Mouse (Mus musculus) C2C12 (cell line): ENCODE measurements around the gene Dock4. TPM values are rescaled to one million over a fixed set of nuclear protein-coding genes. Genes with fewer than 3 reads are reported as not detected.

Experiments used
- H3K27me3 ChIP-seq: one replicate; pipeline ENCODE4 v1.6.1; 2011; ENCODE audit not compliant: control insufficient read depth, insufficient read depth, insufficient read length
- H3K36me3 ChIP-seq: one replicate; pipeline ENCODE4 v1.6.1; 2011; ENCODE audit not compliant: control insufficient read depth, insufficient read depth
- H3K4me3 ChIP-seq: one replicate; pipeline ENCODE4 v1.5.1; 2011; ENCODE audit warnings: mild to moderate bottlenecking, control low read depth; ENCODE audit not compliant: poor library complexity, insufficient read depth, severe bottlenecking
- H3K79me2 ChIP-seq: one replicate; pipeline ENCODE4 v1.6.1; 2011; ENCODE audit not compliant: control insufficient read depth, insufficient read depth
- H3K79me3 ChIP-seq: one replicate; pipeline ENCODE4 v1.6.1; 2011; ENCODE audit warnings: low read depth, control low read depth
- H3ac ChIP-seq: one replicate; pipeline ENCODE3; 2011; ENCODE audit warnings: low read depth; ENCODE audit not compliant: control insufficient read depth, insufficient read length
- CEBPB ChIP-seq: IDR thresholded peaks from one replicate; pipeline ENCODE4 v1.6.1; 2011; ENCODE audit warnings: low read depth, mild to moderate bottlenecking, control low read depth, moderate library complexity
- CTCF ChIP-seq: IDR thresholded peaks from one replicate; pipeline ENCODE4 v1.5.1; 2011; ENCODE audit not compliant: control insufficient read depth, insufficient read depth, insufficient read length
- FOSL1 ChIP-seq: IDR thresholded peaks from one replicate; pipeline ENCODE4 v1.8.0; 2011; ENCODE audit warnings: mild to moderate bottlenecking, low read length; ENCODE audit not compliant: poor library complexity, insufficient read depth, severe bottlenecking
- MAX ChIP-seq: IDR thresholded peaks from one replicate; pipeline ENCODE4 v1.6.1; 2011; ENCODE audit warnings: mild to moderate bottlenecking, control low read depth
- MYOD1 ChIP-seq: IDR thresholded peaks from one replicate; pipeline ENCODE4 v1.6.1; 2011; ENCODE audit warnings: low read depth; ENCODE audit not compliant: control insufficient read depth, insufficient read length
- MYOG ChIP-seq: IDR thresholded peaks from one replicate; pipeline ENCODE4 v1.6.1; 2011; ENCODE audit not compliant: control insufficient read depth, insufficient read length; ENCODE audit errors: extremely low read depth
- USF1 ChIP-seq: IDR thresholded peaks from one replicate; pipeline ENCODE4 v1.6.1; 2011; ENCODE audit warnings: low read depth, mild to moderate bottlenecking, control low read depth, moderate library complexity
- polyA plus RNA-seq: library from polyadenylated mRNA; unstranded; fragments of >200 nt; fragmentation: generic; extraction: Trizol; gene quantifications from one replicate; pipeline ENCODE4 v1.2.1, GENCODE M21; 2012; ENCODE audit warnings: missing spikeins

The Dock4 gene
- polyA plus RNA-seq, 1 experiment = 0.80 TPM

DNA sequence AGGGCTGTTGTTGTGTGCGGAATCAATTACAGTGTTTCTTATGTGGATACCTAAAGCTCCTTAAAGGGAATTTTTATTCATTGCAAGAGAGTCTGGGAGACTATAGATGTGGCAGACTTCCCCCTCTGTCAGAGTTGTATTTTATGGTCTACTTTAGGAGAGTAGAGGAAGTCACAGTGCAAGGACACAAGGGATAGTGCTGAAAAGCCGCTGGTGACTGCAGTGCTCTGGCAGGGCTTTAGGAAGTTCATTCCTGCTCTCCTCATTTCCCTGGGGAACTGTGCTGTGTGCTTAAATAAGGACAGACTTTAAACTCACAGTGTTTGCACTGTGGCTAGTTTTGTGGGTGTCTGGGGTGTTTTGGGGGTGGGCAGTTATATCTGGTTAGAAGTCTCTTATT lies 118.5 kb downstream of the Dock4 start:
- H3K36me3 ChIP-seq = no peaks in the 10 kb centered on the region
- TF ChIP-seq USF1 (no peak), FOSL1 (no peak), MYOG (no peak)
- no peaks in the 10 kb centered on the region for H3K79me3 ChIP-seq
- no peaks in the 10 kb centered on the region for H3K27me3 ChIP-seq
- H3K4me3 ChIP-seq = no peak overlapping the region
- no peaks in the 10 kb centered on the region for H3K79me2 ChIP-seq
- no peak overlapping the region for H3ac ChIP-seq

GRCm38 (mm10) chr12:40568365-40568885 lies 122.7 kb downstream of the Dock4 start:
- no peak overlapping the region for H3ac ChIP-seq
- H3K27me3 ChIP-seq = no peaks in the 10 kb centered on the region
- no peaks in the 10 kb centered on the region for H3K36me3 ChIP-seq
- no peak for TF ChIP-seq USF1
- H3K79me3 ChIP-seq = no peaks in the 10 kb centered on the region
- no peaks in the 10 kb centered on the region for H3K79me2 ChIP-seq
- no peak overlapping the region for H3K4me3 ChIP-seq

DNA sequence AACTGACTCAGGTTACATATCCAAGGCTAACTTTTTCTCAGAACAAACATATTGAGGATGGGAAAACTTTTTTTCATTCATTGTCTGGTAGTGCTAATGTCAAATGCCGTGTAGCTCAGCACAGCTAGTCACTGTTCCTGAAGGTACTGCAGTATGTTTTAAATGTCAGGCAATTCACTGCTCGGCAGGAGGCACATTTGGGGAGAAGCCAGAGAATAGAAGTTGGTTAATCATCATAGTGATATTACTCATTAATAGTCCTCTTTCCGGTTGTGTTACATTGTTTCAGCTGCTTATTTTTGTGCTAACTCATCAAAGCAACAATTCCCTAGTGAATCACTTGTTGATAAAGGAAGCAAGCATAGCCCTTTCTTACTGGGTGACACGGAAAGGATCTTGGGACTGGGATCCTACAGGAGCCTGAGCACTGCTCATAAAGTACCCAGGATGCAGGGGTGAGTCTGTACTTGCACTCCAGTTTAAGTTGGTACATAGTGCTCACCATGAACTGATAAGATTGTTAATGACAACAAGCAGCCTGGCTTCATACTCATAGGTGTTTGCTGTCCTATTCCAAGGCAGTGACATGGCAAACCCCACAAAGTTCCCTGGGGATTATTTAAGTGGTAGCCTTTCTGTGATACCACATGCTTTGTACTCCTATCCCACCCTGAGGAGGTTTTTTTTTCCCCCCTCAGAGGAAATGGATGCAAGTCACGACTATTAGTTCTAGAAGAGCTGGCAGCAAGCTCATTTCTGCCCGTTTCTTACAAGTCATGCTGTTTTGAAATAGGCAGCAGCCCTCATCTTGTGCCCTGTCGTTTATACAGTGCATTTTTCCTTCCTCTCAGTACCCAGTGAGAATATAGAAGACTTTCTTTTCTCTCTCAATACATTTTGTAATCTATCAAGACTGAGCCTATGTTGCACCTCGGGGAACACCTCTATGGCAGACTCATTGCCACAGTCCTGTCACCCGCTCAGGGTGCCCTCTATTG lies 123.5 kb downstream of the Dock4 start:
- Histone ChIP-seq H3K36me3 (no peaks in the 10 kb centered on the region), H3ac (no peak overlapping the region), H3K79me2 (no peaks in the 10 kb centered on the region), H3K79me3 (no peaks in the 10 kb centered on the region), H3K4me3 (no peak overlapping the region), H3K27me3 (no peaks in the 10 kb centered on the region)
- no peak for TF ChIP-seq CEBPB
- no peak for TF ChIP-seq MYOG
- TF ChIP-seq USF1 = no peak
- TF ChIP-seq CTCF = no peak
- TF ChIP-seq MAX = no peak
- no peak for TF ChIP-seq MYOD1
- TF ChIP-seq FOSL1 = no peak

- TF ChIP-seq FOSL1 (no peak), MAX (no peak), MYOD1 (no peak), USF1 (no peak), CTCF (no peak), MYOG (no peak), CEBPB (no peak)
- no peak overlapping the region for H3ac ChIP-seq
- H3K4me3 ChIP-seq = no peak overlapping the region
- no peaks in the 10 kb centered on the region for H3K79me3 ChIP-seq
- H3K79me2 ChIP-seq = no peaks in the 10 kb centered on the region
- no peaks in the 10 kb centered on the region for H3K36me3 ChIP-seq
- no peaks in the 10 kb centered on the region for H3K27me3 ChIP-seq
Measured at GRCm38 (mm10) chr12:40570250-40570649, 124.5 kb downstream of the Dock4 start.

GRCm38 (mm10) chr12:40574051-40574450 lies 128.3 kb downstream of the Dock4 start:
- Histone ChIP-seq H3K79me3 (no peaks in the 10 kb centered on the region), H3K4me3 (no peak overlapping the region), H3K27me3 (no peaks in the 10 kb centered on the region), H3ac (no peak overlapping the region), H3K79me2 (no peaks in the 10 kb centered on the region), H3K36me3 (no peaks in the 10 kb centered on the region)
- TF ChIP-seq MAX = no peak
- TF ChIP-seq FOSL1 = no peak
- no peak for TF ChIP-seq MYOD1
- no peak for TF ChIP-seq MYOG
- no peak for TF ChIP-seq CTCF
- TF ChIP-seq USF1 = no peak
- TF ChIP-seq CEBPB = no peak

DNA sequence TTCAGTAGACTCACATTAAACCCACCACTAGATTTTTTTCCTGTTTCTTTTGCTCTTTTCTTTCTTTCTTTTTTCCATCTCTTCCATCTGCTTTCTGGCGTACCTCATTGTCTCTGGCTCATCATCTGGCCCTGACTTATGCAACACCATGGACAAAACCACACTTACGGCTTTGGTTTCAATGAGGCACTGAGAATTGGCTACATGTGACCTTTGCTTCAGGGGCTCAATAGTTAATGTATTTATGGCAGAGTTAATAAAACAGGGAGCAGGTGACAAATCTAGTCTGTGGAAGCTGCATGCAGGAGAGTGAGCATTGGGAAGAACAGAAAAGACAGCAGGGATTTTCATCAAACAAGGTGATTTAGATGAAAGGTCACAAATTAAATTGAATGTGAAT lies 131.0 kb downstream of the Dock4 start:
- TF ChIP-seq CEBPB (no peak), CTCF (no peak)
- Histone ChIP-seq H3K4me3 (no peak overlapping the region), H3K27me3 (no peaks in the 10 kb centered on the region), H3K36me3 (no peaks in the 10 kb centered on the region), H3ac (no peak overlapping the region), H3K79me2 (no peaks in the 10 kb centered on the region), H3K79me3 (no peaks in the 10 kb centered on the region)
